Mouse (Mus musculus) heart, adult 2 months (tissue): ENCODE results near the gene Agpat4.

Experiments
- CTCF ChIP-seq: fragments of 200-600 bp; IDR thresholded peaks from 2 replicates; pipeline ENCODE4 v1.8.1; 2022; ENCODE audit warnings: antibody characterized with exemption, mild to moderate bottlenecking, moderate library complexity
- EP300 ChIP-seq: fragments of 200-500 bp; IDR thresholded peaks from 2 replicates; pipeline ENCODE4 v1.6.1; 2011; ENCODE audit warnings: low read depth, low read length, control low read depth; ENCODE audit not compliant: insufficient read depth
- POLR2A ChIP-seq: fragments of 200-500 bp; IDR thresholded peaks from 2 replicates; pipeline ENCODE4 v1.6.1; 2011; ENCODE audit warnings: mild to moderate bottlenecking, low read depth, low read length, control low read depth; ENCODE audit not compliant: insufficient read depth

GRCm38 (mm10) chr17:12184283-12184682 is 65.8 kb downstream of the Agpat4 start:
- TF ChIP-seq CTCF: no peak
- TF ChIP-seq POLR2A: no peak
- no peak for TF ChIP-seq EP300
